Mouse (Mus musculus) kidney, postnatal 14 days (tissue): ENCODE data around the gene Kif9.

Experiments used
- DNase-seq: peaks from one replicate; pipeline ENCODE4 v3.0.0; 2022; ENCODE audit warnings: mixed read lengths

Kif9 gene

GRCm38 (mm10) chr9:110529002-110529737 lies 52.4 kb downstream of the Kif9 start:
- DNase-seq, result no peak

GRCm38 (mm10) chr9:110530650-110531049 lies 53.9 kb downstream of the Kif9 start:
- no peak for DNase-seq

GRCm38 (mm10) chr9:110531151-110531791 lies 54.5 kb downstream of the Kif9 start:
- no peak for DNase-seq

- DNase-seq, result peak; percentile 97
These were observed 55.2 kb downstream of the Kif9 start for GRCm38 (mm10) chr9:110531914-110532489.

- DNase-seq, result peak; percentile 79
These were observed 56.0 kb downstream of the Kif9 start, which contains the start of gene Setd2 for GRCm38 (mm10) chr9:110532538-110533291. TSS of gene Setd2 (plus strand) at chr9:110532597.

GRCm38 (mm10) chr9:110533645-110534044 lies 56.9 kb downstream of the Kif9 start:
- DNase-seq, result no peak

- no peak for DNase-seq
These were observed 58.4 kb downstream of the Kif9 start for GRCm38 (mm10) chr9:110535114-110535513.

GRCm38 (mm10) chr9:110536636-110537035 lies 59.9 kb downstream of the Kif9 start:
- no peak for DNase-seq

- no peak for DNase-seq
These were observed 61.8 kb downstream of the Kif9 start for GRCm38 (mm10) chr9:110538511-110538910.

GRCm38 (mm10) chr9:110541988-110542387 lies 65.2 kb downstream of the Kif9 start:
- DNase-seq, result no peak

- DNase-seq, result no peak
These were observed 71.5 kb downstream of the Kif9 start for GRCm38 (mm10) chr9:110548261-110548660.

GRCm38 (mm10) chr9:110568309-110568708 lies 91.6 kb downstream of the Kif9 start:
- DNase-seq, result no peak
